Mouse (Mus musculus) brain, embryonic 14.5 days (tissue): ENCODE data around the gene Vps4b.

ENCODE experiments used
- CTCF ChIP-seq: fragments of 200-500 bp; IDR thresholded peaks from 2 replicates; pipeline ENCODE4 v1.5.1; 2012; ENCODE audit warnings: inconsistent platforms, mild to moderate bottlenecking, moderate library complexity, borderline replicate concordance; ENCODE audit not compliant: insufficient read depth, insufficient read length; ENCODE audit errors: extremely low read depth
- POLR2A ChIP-seq: fragments of 200-500 bp; IDR thresholded peaks from 2 replicates; pipeline ENCODE4 v1.6.1; 2012; ENCODE audit warnings: mild to moderate bottlenecking, inconsistent platforms, borderline replicate concordance; ENCODE audit not compliant: poor library complexity, insufficient read depth, insufficient read length, severe bottlenecking; ENCODE audit errors: extremely low read depth

DNA sequence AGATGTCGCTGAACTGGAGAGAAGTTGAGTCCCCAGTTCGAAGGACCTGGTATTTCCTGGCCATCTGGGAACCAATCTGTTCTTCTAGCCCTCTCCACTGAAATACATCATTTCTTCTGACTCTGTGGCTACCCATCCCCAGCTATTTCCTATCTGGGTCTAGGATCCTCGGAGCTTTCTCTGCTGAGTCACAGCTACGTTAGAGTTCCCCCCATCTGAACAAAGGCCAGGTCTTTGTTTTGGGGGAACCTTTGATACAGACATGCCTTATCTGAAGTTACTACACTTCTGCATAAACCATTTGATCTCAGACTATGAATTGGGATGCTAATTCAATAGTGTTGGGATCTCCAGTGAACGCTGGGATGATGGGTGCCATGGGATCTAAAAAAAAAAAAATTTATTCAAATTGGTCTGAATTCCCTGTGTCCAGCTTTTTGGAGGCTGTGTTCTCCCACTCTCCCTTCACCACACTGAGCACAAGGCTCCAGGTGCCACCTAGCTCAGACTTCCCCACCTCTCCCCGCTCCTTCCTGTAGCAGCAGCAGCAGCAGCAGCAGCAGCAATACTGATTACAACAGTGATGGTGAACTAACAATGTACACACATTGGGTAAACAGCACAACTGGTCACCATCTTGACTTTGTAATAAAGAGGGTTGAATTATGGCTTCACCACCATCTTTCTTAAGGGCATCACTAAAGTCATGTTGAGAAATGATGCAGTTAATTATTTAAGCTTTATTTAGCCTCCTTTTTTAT is 47.8 kb downstream of the Vps4b start:
- TF ChIP-seq CTCF (no peak), POLR2A (no peak)
